Mouse (Mus musculus) brown adipose tissue, adult 24 weeks (tissue): ENCODE data around the gene Fez1. TPM values are rescaled to one million over a fixed set of nuclear protein-coding genes. Genes with fewer than 3 reads are reported as not detected.

Experiments
- H3K27ac ChIP-seq: fragments of 200-500 bp; replicated peaks from 2 replicates; pipeline ENCODE4 v1.5.1; 2012; ENCODE audit warnings: low read depth, mild to moderate bottlenecking, low read length
- H3K4me1 ChIP-seq: fragments of 200-500 bp; 2 replicates; pipeline ENCODE4 v1.6.1; 2012; ENCODE audit warnings: low read length, mixed read lengths; ENCODE audit not compliant: control insufficient read depth, insufficient read depth, insufficient read length
- H3K4me3 ChIP-seq: fragments of 200-500 bp; 2 replicates; pipeline ENCODE4 v1.5.1; 2012; ENCODE audit warnings: low read depth, mild to moderate bottlenecking, low read length, moderate library complexity; ENCODE audit not compliant: insufficient read depth
- polyA plus RNA-seq: library from polyadenylated mRNA; stranded (reverse); fragments of >200 nt; gene quantifications from 2 replicates; pipeline ENCODE4 v1.2.4, GENCODE M21; 2012; ENCODE audit not compliant: missing spikeins, insufficient read depth, insufficient read length

The Fez1 gene
- polyA plus RNA-seq, 1 experiment = 1.9 TPM

- no peak overlapping the region for H3K27ac ChIP-seq
- no peak overlapping the region for H3K4me3 ChIP-seq
- H3K4me1 ChIP-seq = no peaks in the 10 kb centered on the region
Observed at GRCm38 (mm10) chr9:36820969-36821643, 558 bp upstream of the Fez1 start.

GRCm38 (mm10) chr9:36822024-36822423 lies 360 bp downstream of the Fez1 start:
- Histone ChIP-seq H3K4me1 (no peaks in the 10 kb centered on the region), H3K27ac (no peak overlapping the region), H3K4me3 (no peak overlapping the region)

- Histone ChIP-seq H3K27ac (no peak overlapping the region), H3K4me1 (no peaks in the 10 kb centered on the region), H3K4me3 (no peak overlapping the region)
Observed at GRCm38 (mm10) chr9:36826612-36827363, 5.1 kb downstream of the Fez1 start.

GRCm38 (mm10) chr9:36831401-36831800 lies 9.7 kb downstream of the Fez1 start:
- no peak overlapping the region for H3K4me3 ChIP-seq
- no peaks in the 10 kb centered on the region for H3K4me1 ChIP-seq
- no peak overlapping the region for H3K27ac ChIP-seq

GRCm38 (mm10) chr9:36832529-36832928 lies 10.9 kb downstream of the Fez1 start:
- no peak overlapping the region for H3K27ac ChIP-seq
- no peaks in the 10 kb centered on the region for H3K4me1 ChIP-seq
- peak overlapping the region; percentile 64 for H3K4me3 ChIP-seq

GRCm38 (mm10) chr9:36833043-36833881 lies 11.6 kb downstream of the Fez1 start:
- no peaks in the 10 kb centered on the region for H3K4me1 ChIP-seq
- H3K27ac ChIP-seq = no peak overlapping the region
- peak overlapping the region; percentile 64 for H3K4me3 ChIP-seq

GRCm38 (mm10) chr9:36833914-36834313 lies 12.2 kb downstream of the Fez1 start:
- Histone ChIP-seq H3K27ac (no peak overlapping the region), H3K4me3 (peak overlapping the region; percentile 64; the same call in 1 of the 2 replicates), H3K4me1 (no peaks in the 10 kb centered on the region)

GRCm38 (mm10) chr9:36846346-36846745 lies 24.7 kb downstream of the Fez1 start:
- Histone ChIP-seq H3K4me1 (no peaks in the 10 kb centered on the region; the same call in 1 of the 2 replicates), H3K27ac (no peak overlapping the region), H3K4me3 (no peak overlapping the region)

GRCm38 (mm10) chr9:36848661-36849060 lies 27.0 kb downstream of the Fez1 start:
- no peaks in the 10 kb centered on the region; the same call in 1 of the 2 replicates for H3K4me1 ChIP-seq
- H3K27ac ChIP-seq = no peak overlapping the region; the same call in 1 of the 2 replicates
- no peak overlapping the region for H3K4me3 ChIP-seq

GRCm38 (mm10) chr9:36850091-36850490 lies 28.4 kb downstream of the Fez1 start:
- H3K4me1 ChIP-seq = no peaks in the 10 kb centered on the region; the same call in 1 of the 2 replicates
- no peak overlapping the region for H3K27ac ChIP-seq

GRCm38 (mm10) chr9:36852175-36852574 lies 30.5 kb downstream of the Fez1 start:
- no peak overlapping the region for H3K27ac ChIP-seq
- H3K4me1 ChIP-seq = peaks cover 2% of the 10 kb centered on the region; the same call in 1 of the 2 replicates
- no peak overlapping the region for H3K4me3 ChIP-seq

More at GRCm38 (mm10) chr9:36850091-36850490, 28.4 kb downstream of the Fez1 start:
- H3K4me3 ChIP-seq = no peak overlapping the region

GRCm38 (mm10) chr9:36856351-36856750 lies 34.7 kb downstream of the Fez1 start:
- H3K4me1 ChIP-seq = peaks cover 7% of the 10 kb centered on the region; the same call in 1 of the 2 replicates
- H3K4me3 ChIP-seq = no peak overlapping the region
- peak overlapping the region; percentile 21; the same call in 1 of the 2 replicates for H3K27ac ChIP-seq

- peak overlapping the region; percentile 41 for H3K27ac ChIP-seq
- H3K4me1 ChIP-seq = peaks cover 7% of the 10 kb centered on the region; the same call in 1 of the 2 replicates
- no peak overlapping the region for H3K4me3 ChIP-seq
Observed at GRCm38 (mm10) chr9:36857476-36858117, 35.9 kb downstream of the Fez1 start.

- Histone ChIP-seq H3K4me1 (peaks cover 7% of the 10 kb centered on the region; the same call in 1 of the 2 replicates), H3K27ac (no peak overlapping the region), H3K4me3 (no peak overlapping the region)
Observed at GRCm38 (mm10) chr9:36858677-36859076, 37.0 kb downstream of the Fez1 start.
